13 mouse cellular contexts compared by ENCODE assay signal in genomic region chr4:43177126-43177525, GRCm38 (mm10).
A peak's percentile ranks its signal among the peaks of the same experiment; 100 is the strongest.
DNase-seq lines count a peak whose midpoint lies in the region; ATAC-seq and TF ChIP-seq lines count a peak whose summit lies in the region.
"Had no signal": no experiment of that assay in that cellular context is flagged by ENCODE, and none has a peak within 500 bp of the region (broad histone marks: within the 10 kb centered on the region; RNA-seq: fewer than 3 reads in every experiment).

No protein-coding gene starts in this region.

- no peaks in the 10 kb centered on the region for H3K9me3 ChIP-seq in hindbrain, postnatal 0 days (ENCODE audit: low read length)
- no peaks in the 10 kb centered on the region for H3K9me3 ChIP-seq in hindbrain, embryonic 12.5 days (replicated peaks)
- H3K9me3 ChIP-seq in liver, embryonic 11.5 days (ENCODE audit: control insufficient read depth, low read length), result no peaks in the 10 kb centered on the region
- H3K9me3 ChIP-seq: heart, embryonic 13.5 days; intestine, embryonic 15.5 days had no signal

- H3K4me2 ChIP-seq in hindbrain, postnatal 0 days (ENCODE audit: low read depth, low read length), result no peak overlapping the region
- no peak overlapping the region for H3K4me2 ChIP-seq in hindbrain, embryonic 12.5 days (replicated peaks)
- H3K4me2 ChIP-seq in liver, embryonic 11.5 days, result no peak overlapping the region
- H3K4me2 ChIP-seq: heart, embryonic 13.5 days; intestine, embryonic 15.5 days had no signal

- H3K27ac ChIP-seq in hindbrain, postnatal 0 days, result no peak overlapping the region
- H3K27ac ChIP-seq in hindbrain, embryonic 12.5 days, result no peak overlapping the region
- no peak overlapping the region for H3K27ac ChIP-seq in liver, embryonic 11.5 days (ENCODE audit: low read depth, low read length)
- H3K27ac ChIP-seq: heart, embryonic 13.5 days; intestine, embryonic 15.5 days had no signal

- no peaks in the 10 kb centered on the region for H3K4me1 ChIP-seq in hindbrain, postnatal 0 days (ENCODE audit: insufficient read depth, low read length)
- no peaks in the 10 kb centered on the region for H3K4me1 ChIP-seq in hindbrain, embryonic 12.5 days
- H3K4me1 ChIP-seq in liver, embryonic 11.5 days (replicated peaks; ENCODE audit: control insufficient read depth, insufficient read depth, low read length), result no peaks in the 10 kb centered on the region
- H3K4me1 ChIP-seq: heart, embryonic 13.5 days; intestine, embryonic 15.5 days had no signal

- peaks cover 8% of the 10 kb centered on the region; the same call in 1 of the 2 replicates for H3K36me3 ChIP-seq in hindbrain, postnatal 0 days (ENCODE audit: insufficient read depth, low read length)
- no peaks in the 10 kb centered on the region for H3K36me3 ChIP-seq in hindbrain, embryonic 12.5 days
- H3K36me3 ChIP-seq in liver, embryonic 11.5 days (ENCODE audit: control insufficient read depth, insufficient read depth, low read length), result no peaks in the 10 kb centered on the region
- H3K36me3 ChIP-seq: heart, embryonic 13.5 days; intestine, embryonic 15.5 days had no signal

- H3K9ac ChIP-seq in hindbrain, postnatal 0 days (replicated peaks; ENCODE audit: low read length), result no peak overlapping the region
- no peak overlapping the region for H3K9ac ChIP-seq in hindbrain, embryonic 12.5 days
- no peak overlapping the region for H3K9ac ChIP-seq in liver, embryonic 11.5 days (ENCODE audit: low read depth, low read length)
- H3K9ac ChIP-seq: heart, embryonic 13.5 days; intestine, embryonic 15.5 days; liver, postnatal 0 days had no signal

- TF ChIP-seq CTCF in hindbrain, postnatal 0 days (IDR thresholded peaks at IDR 0.05; ENCODE audit: low read depth), result no peak

- no peak overlapping the region for H3K4me3 ChIP-seq in hindbrain, postnatal 0 days (ENCODE audit: low read length)
- no peak overlapping the region for H3K4me3 ChIP-seq in hindbrain, embryonic 12.5 days
- no peak overlapping the region for H3K4me3 ChIP-seq in liver, embryonic 11.5 days (ENCODE audit: low read depth, low read length)
- H3K4me3 ChIP-seq: heart, embryonic 13.5 days; intestine, embryonic 15.5 days had no signal

- WGBS in hindbrain, postnatal 0 days, result 72% methylated on average over 2 of the region's 2 CpGs
- 82% methylated on average over 2 of the region's 2 CpGs for WGBS in hindbrain, embryonic 12.5 days
- 59% methylated on average over 2 of the region's 2 CpGs for WGBS in liver, embryonic 11.5 days

- ATAC-seq in hindbrain, postnatal 0 days, result no peak
- no peak for ATAC-seq in hindbrain, embryonic 12.5 days (ENCODE audit: low FRiP score)
- ATAC-seq in liver, embryonic 11.5 days (replicated peaks; ENCODE audit: low FRiP score), result no peak
- ATAC-seq: CD4-positive, CD25-positive, alpha-beta regulatory T cell, adult 4 months; intestine, embryonic 15.5 days; liver, postnatal 0 days; midbrain, embryonic 16.5 days had no signal

- DNase-seq in hindbrain, postnatal 0 days (ENCODE audit: low spot score), result peak; percentile 2
- DNase-seq in right cerebral cortex, postnatal 4 days, result peak; percentile 41
- no peak for DNase-seq in right cerebral cortex, adult 18-20 months
- peak; percentile 23 for DNase-seq in heart, adult 8-10 months (ENCODE audit: low spot score)
- DNase-seq in thymus, postnatal 0 days (ENCODE audit: low spot score), result no peak
- DNase-seq in testis, postnatal 14 days (ENCODE audit: low spot score), result no peak
- DNase-seq in liver, embryonic 11.5 days (ENCODE audit: low spot score), result no peak
- DNase-seq: liver, postnatal 0 days had no signal

- H3K27me3 ChIP-seq in hindbrain, postnatal 0 days (ENCODE audit: insufficient read depth, low read length), result no peaks in the 10 kb centered on the region
- H3K27me3 ChIP-seq in hindbrain, embryonic 12.5 days, result no peaks in the 10 kb centered on the region
- no peaks in the 10 kb centered on the region for H3K27me3 ChIP-seq in liver, embryonic 11.5 days (replicated peaks; ENCODE audit: control insufficient read depth, insufficient read depth, low read length)
- H3K27me3 ChIP-seq: heart, embryonic 13.5 days; intestine, embryonic 15.5 days had no signal

Comparison
In these comparisons a context has a peak if more than half of its experiments do, and no peak if none do; other contexts are left out.
1. DNase-seq: peak in hindbrain, postnatal 0 days (single experiment), right cerebral cortex, postnatal 4 days (single experiment) and heart, adult 8-10 months (single experiment); none in right cerebral cortex, adult 18-20 months (single experiment), thymus, postnatal 0 days (single experiment), testis, postnatal 14 days (single experiment) and liver, embryonic 11.5 days (single experiment).